Mouse (Mus musculus) C2C12 (cell line): ENCODE measurements at regions not wholly inside any gene's neighbourhood (a gene's known extent, or its start where the extent isn't known, plus 50 kb on each side); places are given as distances from the start of the nearest gene placed in this dataset.

Experiments
- CTCF ChIP-seq: IDR thresholded peaks from one replicate; pipeline ENCODE4 v1.5.1; 2011; ENCODE audit not compliant: control insufficient read depth, insufficient read depth, insufficient read length
- MYOD1 ChIP-seq: IDR thresholded peaks from one replicate; pipeline ENCODE4 v1.6.1; 2011; ENCODE audit warnings: low read depth; ENCODE audit not compliant: control insufficient read depth, insufficient read length

- TF ChIP-seq CTCF (no peak), MYOD1 (no peak)
Measured at GRCm38 (mm10) chrX:158920217-158920616, 289.9 kb upstream of the Rps6ka3 start.
